Comparison of ENCODE assay signal across 17 mouse cellular contexts in the genomic region with DNA sequence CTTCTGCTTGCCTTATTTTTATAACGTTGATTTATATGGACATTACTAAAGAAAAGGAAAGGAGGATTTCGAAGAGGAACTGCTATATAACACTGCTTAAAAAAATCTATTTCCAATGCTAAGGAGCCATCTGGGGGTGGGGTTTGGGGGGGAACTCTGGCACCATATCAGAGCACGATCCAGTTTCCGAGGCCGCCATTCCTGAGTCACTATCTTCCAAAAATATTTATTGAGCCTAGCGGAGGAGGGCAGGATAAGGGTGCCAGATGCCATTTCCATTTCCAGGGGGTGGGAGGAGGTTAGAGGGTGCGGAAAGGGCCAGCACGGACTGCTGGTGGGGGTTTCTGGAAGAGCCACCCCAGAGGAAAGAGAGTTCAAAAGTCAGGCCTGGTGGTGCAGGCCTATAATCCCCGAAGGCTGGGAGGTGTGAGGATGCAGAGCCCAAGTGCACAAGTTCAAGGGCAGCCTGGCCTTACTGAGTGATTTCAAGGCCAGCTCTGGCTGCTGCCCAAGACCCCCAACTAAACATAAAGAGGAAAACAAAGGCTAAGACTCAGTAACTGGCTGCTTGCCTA.
A peak's percentile ranks its signal among the peaks of the same experiment; 100 is the strongest.
DNase-seq lines count a peak whose midpoint lies in the region; ATAC-seq lines count a peak whose summit lies in the region.
"Had no signal": no experiment of that assay in that cellular context is flagged by ENCODE, and none has a peak within 500 bp of the region (broad histone marks: within the 10 kb centered on the region; RNA-seq: fewer than 3 reads in every experiment).

No protein-coding gene starts in this region.

- H3K9me3 ChIP-seq in heart, embryonic 12.5 days (replicated peaks) = no peaks in the 10 kb centered on the region
- H3K9me3 ChIP-seq: forebrain, embryonic 12.5 days; liver, embryonic 15.5 days; stomach, embryonic 15.5 days had no signal

- H3K36me3 ChIP-seq in heart, embryonic 12.5 days = no peaks in the 10 kb centered on the region
- H3K36me3 ChIP-seq: forebrain, embryonic 12.5 days; G1E; liver, embryonic 15.5 days; stomach, embryonic 15.5 days had no signal

- ATAC-seq in heart, embryonic 12.5 days (ENCODE audit: insufficient number of reproducible peaks, low FRiP score) = peak; percentile 55; the same call in 1 of the 2 replicates
- no peak for ATAC-seq in erythroblast, adult 5-6 weeks (replicated peaks; ENCODE audit: low FRiP score, poor library complexity, severe bottlenecking)
- ATAC-seq: inflammation-experienced regulatory T-cells, adult 6 months; midbrain, embryonic 16.5 days had no signal

- no peak overlapping the region for H3K4me2 ChIP-seq in heart, embryonic 12.5 days
- H3K4me2 ChIP-seq: forebrain, embryonic 12.5 days; liver, embryonic 15.5 days; stomach, embryonic 15.5 days had no signal

- no peak overlapping the region for H3K9ac ChIP-seq in heart, embryonic 12.5 days
- H3K9ac ChIP-seq: forebrain, embryonic 12.5 days; liver, embryonic 15.5 days; stomach, embryonic 15.5 days had no signal

- 39% methylated on average over 9 of the region's 9 CpGs for WGBS in heart, embryonic 12.5 days

- H3K27me3 ChIP-seq in heart, embryonic 12.5 days (replicated peaks) = no peaks in the 10 kb centered on the region
- H3K27me3 ChIP-seq: liver, embryonic 15.5 days; stomach, embryonic 15.5 days had no signal

- no peak overlapping the region for H3K27ac ChIP-seq in heart, embryonic 12.5 days (ENCODE audit: poor library complexity, severe bottlenecking)
- H3K27ac ChIP-seq: forebrain, embryonic 12.5 days; liver, embryonic 15.5 days; stomach, embryonic 15.5 days had no signal

- peaks cover 13% of the 10 kb centered on the region for H3K4me1 ChIP-seq in heart, embryonic 12.5 days (replicated peaks)
- H3K4me1 ChIP-seq: forebrain, embryonic 12.5 days; liver, embryonic 15.5 days; stomach, embryonic 15.5 days had no signal

- H3K4me3 ChIP-seq in heart, embryonic 12.5 days = no peak overlapping the region
- H3K4me3 ChIP-seq: forebrain, embryonic 12.5 days; liver, embryonic 15.5 days; stomach, embryonic 15.5 days had no signal

- no peak for DNase-seq in heart, postnatal 4 days
- peak; percentile 24 for DNase-seq in kidney, postnatal 10 days
- no peak for DNase-seq in kidney, adult 18-20 months
- DNase-seq in adrenal gland, postnatal 14 days = peak; percentile 30
- DNase-seq in brain, adult 2 months (ENCODE audit: low read depth, low spot score) = peak; percentile 42
- no peak for DNase-seq in cerebellum, postnatal 14 days
- DNase-seq: cerebellum, adult 11-12 months; left cerebral cortex, postnatal 4 days; thymus, postnatal 14 days had no signal

Comparison
In these comparisons a context has a peak if more than half of its experiments do, and no peak if none do; other contexts are left out.
1. DNase-seq: peak in kidney, postnatal 10 days (single experiment), adrenal gland, postnatal 14 days (single experiment) and brain, adult 2 months (single experiment); none in heart, postnatal 4 days (single experiment), kidney, adult 18-20 months (single experiment) and cerebellum, postnatal 14 days (0 of 2).